In the genomic region with DNA sequence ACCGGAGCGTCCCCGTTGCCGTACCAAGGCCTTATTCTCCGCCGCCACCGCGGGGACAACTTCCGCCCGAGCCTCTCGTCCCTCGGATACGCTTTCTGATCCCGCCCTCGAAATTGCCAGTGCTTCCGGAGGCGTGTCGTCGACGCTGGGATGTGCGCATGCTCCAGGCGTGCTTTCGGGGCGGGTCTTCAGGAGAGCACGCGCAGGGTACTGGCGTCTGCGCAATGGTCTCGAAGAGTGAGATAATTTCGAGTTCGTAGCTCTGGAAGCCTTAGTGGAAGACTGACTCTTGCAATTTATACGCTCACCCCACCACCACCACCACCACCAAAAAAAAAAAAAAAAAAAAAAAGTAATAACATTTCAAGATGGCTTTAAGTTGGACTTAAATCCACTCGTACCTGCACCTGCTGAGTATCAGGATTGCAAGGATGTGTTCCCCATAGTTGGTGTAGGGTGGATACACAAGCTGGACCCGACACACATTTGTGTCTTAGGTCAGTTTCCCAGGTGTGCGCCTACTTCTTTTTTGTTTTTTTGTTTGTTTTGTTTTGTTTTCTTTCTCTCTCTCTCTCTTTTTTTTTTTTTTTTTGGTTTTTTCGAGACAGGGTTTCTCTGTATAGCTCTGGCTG, we compare ENCODE assay signal across 1 mouse cellular context.
TF ChIP-seq lines count a peak whose summit lies in the region.

A gene (minus strand): TSS at position 94 of the 632 bp plus-strand sequence.

TF ChIP-seq in CH12.LX, 34 proteins besides CTCF, POLR2A, EP300 and RAD21 (continued from another document):
- 0 out of 2 replicates have a peak, but pooled peaks have one; percentile 63 for TF ChIP-seq MXI1 (IDR thresholded peaks at IDR 0.05; ENCODE audit: low read depth, low read length)
- TF ChIP-seq CHD2 (IDR thresholded peaks at IDR 0.05; ENCODE audit: low read length) = peak; percentile 49; the same call in 1 of the 2 replicates
- peak; percentile 88 for TF ChIP-seq ELF1 (IDR thresholded peaks at IDR 0.05; ENCODE audit: low read depth, low read length)
- TF ChIP-seq SIN3A (IDR thresholded peaks at IDR 0.05; ENCODE audit: low read length) = no peak
- no peak; the same call in 1 of the 2 replicates for TF ChIP-seq ZMIZ1 (IDR thresholded peaks at IDR 0.05; ENCODE audit: low read depth, low read length)
- no peak for TF ChIP-seq ETS1 (conservative IDR thresholded peaks at IDR 0.05; ENCODE audit: low read depth, low read length)
- TF ChIP-seq USF2 (conservative IDR thresholded peaks at IDR 0.05; ENCODE audit: low read depth, low read length) = no peak
- TF ChIP-seq KAT2A (IDR thresholded peaks at IDR 0.05; ENCODE audit: insufficient replicate concordance, low read length) = peak; percentile 81; the same call in 1 of the 2 replicates
- no peak for TF ChIP-seq PAX5 (IDR thresholded peaks at IDR 0.05; ENCODE audit: low read length)
- TF ChIP-seq GABPA (IDR thresholded peaks at IDR 0.05; ENCODE audit: insufficient replicate concordance, low read depth, low read length) = no peak; the same call in 1 of the 2 replicates
- no peak for TF ChIP-seq USF1 (IDR thresholded peaks at IDR 0.05; ENCODE audit: low read depth, low read length)
- no peak for TF ChIP-seq E2F4 (IDR thresholded peaks at IDR 0.05; ENCODE audit: insufficient replicate concordance, low read depth, low read length)
- TF ChIP-seq UBTF (IDR thresholded peaks at IDR 0.05; ENCODE audit: low read depth, low read length) = no peak
- TF ChIP-seq NELFE (IDR thresholded peaks at IDR 0.05; ENCODE audit: low read depth, low read length) = peak; percentile 78
- TF ChIP-seq JUND (conservative IDR thresholded peaks at IDR 0.05; ENCODE audit: low read depth, low read length) = 0 out of 2 replicates have a peak, but pooled peaks have one; percentile 9
- TF ChIP-seq MYC (IDR thresholded peaks at IDR 0.05; ENCODE audit: low read depth, low read length) = 0 out of 2 replicates have a peak, but pooled peaks have one; percentile 35
- TF ChIP-seq JUN (IDR thresholded peaks at IDR 0.05; ENCODE audit: insufficient read depth, low read depth, low read length) = no peak
- peak; percentile 56; the same call in 1 of the 2 replicates for TF ChIP-seq POLR2AphosphoS2 (IDR thresholded peaks at IDR 0.05; ENCODE audit: low read depth, low read length)
- TF ChIP-seq HCFC1 (IDR thresholded peaks at IDR 0.05; ENCODE audit: low read depth, low read length) = peak; percentile 84
- TF ChIP-seq MAX (IDR thresholded peaks at IDR 0.05; ENCODE audit: low read length) = peak; percentile 97
- TF ChIP-seq ZC3H11A (IDR thresholded peaks at IDR 0.05; ENCODE audit: low read depth, low read length) = no peak
- TF ChIP-seq MEF2A (IDR thresholded peaks at IDR 0.05; ENCODE audit: borderline replicate concordance, low read depth, low read length) = no peak
- no peak for TF ChIP-seq CHD1 (IDR thresholded peaks at IDR 0.05; ENCODE audit: low read depth, low read length)
- TF ChIP-seq ZNF384 (IDR thresholded peaks at IDR 0.05; ENCODE audit: low read depth, low read length) = peak; percentile 6
- TF ChIP-seq TCF12 (IDR thresholded peaks at IDR 0.05; ENCODE audit: low read depth, low read length) = peak; percentile 71
- no peak for TF ChIP-seq ZKSCAN1 (IDR thresholded peaks at IDR 0.05; ENCODE audit: borderline replicate concordance, low read depth, low read length)
- peak; percentile 97 for TF ChIP-seq NRF1 (IDR thresholded peaks at IDR 0.05; ENCODE audit: low read depth, low read length)
- TF ChIP-seq IRF4 (IDR thresholded peaks at IDR 0.05; ENCODE audit: low read depth, low read length) = no peak; the same call in 1 of the 2 replicates
- peak; percentile 73 for TF ChIP-seq BHLHE40 (IDR thresholded peaks at IDR 0.05; ENCODE audit: low read depth, low read length)
- no peak for TF ChIP-seq MAZ (IDR thresholded peaks at IDR 0.05; ENCODE audit: low read depth, low read length)
TF ChIP-seq in CH12.LX: peak in this region for 15.
